Mouse (Mus musculus): ENCODE results near the gene Adipoq. TPM values are rescaled to one million over a fixed set of nuclear protein-coding genes. Genes with fewer than 3 reads are reported as not detected.

The Adipoq gene
- polyA plus RNA-seq, 1 experiment from 2014 or later, result 4.6 TPM

GRCm38 (mm10) chr16:23196791-23197190, 50.5 kb downstream of the Adipoq start:
- no peak for DNase-seq (ENCODE audit: low spot score)

GRCm38 (mm10) chr16:23201498-23201897, 55.2 kb downstream of the Adipoq start:
- no peak for DNase-seq (ENCODE audit: low spot score)

Small RNAs within 50 kb of the gene (microRNA-seq; reads per million reads assigned to microRNA genes)
- gene Gm49346 (ENCODE audit: borderline number of aligned reads), result not detected

Other genes starting within 250 kb of the Adipoq start
- gene Fetub, start 228.2 kb upstream of the Adipoq start, polyA plus RNA-seq (2015; fragmentation: Nextera tagmentation; extraction: Ambion mirVana), result 1.4 and 1.5 TPM in 2 replicates
- not detected in 2 replicates for gene Hrg, start 195.5 kb upstream of the Adipoq start, polyA plus RNA-seq (2015; fragmentation: Nextera tagmentation; extraction: Ambion mirVana)
- 0.35 and 0.55 TPM in 2 replicates for gene Kng2, start 117.1 kb upstream of the Adipoq start, polyA plus RNA-seq (2015; fragmentation: Nextera tagmentation; extraction: Ambion mirVana)
- gene Kng1, start 88.7 kb upstream of the Adipoq start, polyA plus RNA-seq (2015; fragmentation: Nextera tagmentation; extraction: Ambion mirVana), result 0.17 and 0.76 TPM in 2 replicates
- 142 and 150 TPM in 2 replicates for gene Eif4a2, start 39.1 kb upstream of the Adipoq start, polyA plus RNA-seq (2015; fragmentation: Nextera tagmentation; extraction: Ambion mirVana)
- 158 and 177 TPM in 2 replicates for gene Rfc4, start 18.8 kb upstream of the Adipoq start, polyA plus RNA-seq (2015; fragmentation: Nextera tagmentation; extraction: Ambion mirVana)
- gene St6gal1, start 78.2 kb downstream of the Adipoq start, polyA plus RNA-seq (2015; fragmentation: Nextera tagmentation; extraction: Ambion mirVana), result 37.9 and 42.2 TPM in 2 replicates